Mouse (Mus musculus): ENCODE measurements around the gene Olfr65. TPM values are rescaled to one million over a fixed set of nuclear protein-coding genes. Genes with fewer than 3 reads are reported as not detected.

The Olfr65 gene
- polyA plus RNA-seq (2016; fragmentation: Nextera tagmentation; extraction: Ambion mirVana), result not detected in 2 replicates

- Histone ChIP-seq H3K27ac (replicated peaks) (no peak within 1 kb of the TSS), H3K36me3 (no peaks in the 10 kb centered on the region), H3K27me3 (no peaks in the 10 kb centered on the region), H3K4me3 (no peak within 1 kb of the TSS), H3K9me3 (no peaks in the 10 kb centered on the region), H3K4me1 (no peaks in the 10 kb centered on the region), H3K4me2 (replicated peaks) (no peak within 1 kb of the TSS), H3K9ac (replicated peaks) (no peak within 1 kb of the TSS)
- 74% methylated on average over 2 of the region's 2 CpGs for WGBS
- ATAC-seq (ENCODE audit: low FRiP score, low read depth), result no peak
Measured at GRCm38 (mm10) chr7:103903187-103903586, at the start of gene Olfr65. Olfr65 (plus strand) TSS chr7:103903487.

GRCm38 (mm10) chr7:103854669-103855068 lies 48.6 kb upstream of the Olfr65 start:
- no peaks in the 10 kb centered on the region for H3K27me3 ChIP-seq
- no peak overlapping the region for H3K4me3 ChIP-seq
- no peak overlapping the region for H3K9ac ChIP-seq (replicated peaks)
- no peak for ATAC-seq (ENCODE audit: low FRiP score, low read depth)
- no peaks in the 10 kb centered on the region for H3K9me3 ChIP-seq
- no peak overlapping the region for H3K27ac ChIP-seq (replicated peaks)
- no peaks in the 10 kb centered on the region for H3K36me3 ChIP-seq
- no peaks in the 10 kb centered on the region for H3K4me1 ChIP-seq
- H3K4me2 ChIP-seq (replicated peaks), result no peak overlapping the region
- 77% methylated on average over 1 of the region's 1 CpGs for WGBS

- H3K4me1 ChIP-seq, result no peaks in the 10 kb centered on the region
- ATAC-seq (ENCODE audit: low FRiP score, low read depth), result no peak
- H3K4me2 ChIP-seq (replicated peaks), result no peak overlapping the region
- WGBS, result 71% methylated on average over 2 of the region's 2 CpGs
- no peak overlapping the region for H3K9ac ChIP-seq (replicated peaks)
- H3K27me3 ChIP-seq, result no peaks in the 10 kb centered on the region
- no peak overlapping the region for H3K27ac ChIP-seq (replicated peaks)
- H3K4me3 ChIP-seq, result no peak overlapping the region
- no peaks in the 10 kb centered on the region for H3K9me3 ChIP-seq
- H3K36me3 ChIP-seq, result no peaks in the 10 kb centered on the region
Measured at GRCm38 (mm10) chr7:103859076-103859475, 44.2 kb upstream of the Olfr65 start.

- WGBS, result 72% methylated on average over 1 of the region's 1 CpGs
- Histone ChIP-seq H3K4me3 (no peak overlapping the region), H3K27ac (replicated peaks) (no peak overlapping the region), H3K36me3 (no peaks in the 10 kb centered on the region), H3K9me3 (no peaks in the 10 kb centered on the region), H3K27me3 (no peaks in the 10 kb centered on the region), H3K9ac (replicated peaks) (no peak overlapping the region), H3K4me1 (no peaks in the 10 kb centered on the region), H3K4me2 (replicated peaks) (no peak overlapping the region)
- ATAC-seq (ENCODE audit: low FRiP score, low read depth), result peak; percentile 56; the same call in 1 of the 2 replicates
Measured at GRCm38 (mm10) chr7:103860855-103861254, 42.4 kb upstream of the Olfr65 start.

GRCm38 (mm10) chr7:103861531-103861930 lies 41.8 kb upstream of the Olfr65 start:
- H3K4me3 ChIP-seq, result no peak overlapping the region
- no peak overlapping the region for H3K4me2 ChIP-seq (replicated peaks)
- H3K27ac ChIP-seq (replicated peaks), result no peak overlapping the region
- no peak for ATAC-seq (ENCODE audit: low FRiP score, low read depth)
- 86% methylated on average over 3 of the region's 3 CpGs for WGBS
- no peaks in the 10 kb centered on the region for H3K4me1 ChIP-seq
- no peaks in the 10 kb centered on the region for H3K27me3 ChIP-seq
- no peaks in the 10 kb centered on the region for H3K9me3 ChIP-seq
- no peak overlapping the region for H3K9ac ChIP-seq (replicated peaks)
- H3K36me3 ChIP-seq, result no peaks in the 10 kb centered on the region

GRCm38 (mm10) chr7:103865716-103866115 lies 37.6 kb upstream of the Olfr65 start:
- Histone ChIP-seq H3K4me2 (replicated peaks) (no peak overlapping the region), H3K9me3 (no peaks in the 10 kb centered on the region), H3K4me1 (no peaks in the 10 kb centered on the region), H3K27ac (replicated peaks) (no peak overlapping the region), H3K9ac (replicated peaks) (no peak overlapping the region), H3K4me3 (no peak overlapping the region), H3K27me3 (no peaks in the 10 kb centered on the region), H3K36me3 (no peaks in the 10 kb centered on the region)
- ATAC-seq (ENCODE audit: low FRiP score, low read depth), result no peak

GRCm38 (mm10) chr7:103870667-103871066 lies 32.6 kb upstream of the Olfr65 start:
- ATAC-seq (ENCODE audit: low FRiP score, low read depth), result no peak
- H3K36me3 ChIP-seq, result no peaks in the 10 kb centered on the region
- H3K4me3 ChIP-seq, result no peak overlapping the region
- H3K9me3 ChIP-seq, result no peaks in the 10 kb centered on the region
- no peak overlapping the region for H3K27ac ChIP-seq (replicated peaks)
- no peak overlapping the region for H3K4me2 ChIP-seq (replicated peaks)
- no peaks in the 10 kb centered on the region for H3K4me1 ChIP-seq
- no peak overlapping the region for H3K9ac ChIP-seq (replicated peaks)
- H3K27me3 ChIP-seq, result no peaks in the 10 kb centered on the region

GRCm38 (mm10) chr7:103873064-103873463 lies 30.2 kb upstream of the Olfr65 start:
- no peaks in the 10 kb centered on the region for H3K9me3 ChIP-seq
- no peak overlapping the region for H3K9ac ChIP-seq (replicated peaks)
- no peak overlapping the region for H3K4me3 ChIP-seq
- H3K4me1 ChIP-seq, result no peaks in the 10 kb centered on the region
- H3K27ac ChIP-seq (replicated peaks), result no peak overlapping the region
- H3K36me3 ChIP-seq, result no peaks in the 10 kb centered on the region
- no peaks in the 10 kb centered on the region for H3K27me3 ChIP-seq
- WGBS, result 12% methylated on average over 1 of the region's 1 CpGs
- no peak overlapping the region for H3K4me2 ChIP-seq (replicated peaks)
- ATAC-seq (ENCODE audit: low FRiP score, low read depth), result no peak

GRCm38 (mm10) chr7:103874451-103874850 lies 28.8 kb upstream of the Olfr65 start:
- no peak overlapping the region for H3K9ac ChIP-seq (replicated peaks)
- no peak for ATAC-seq (ENCODE audit: low FRiP score, low read depth)
- no peak overlapping the region for H3K27ac ChIP-seq (replicated peaks)
- no peak overlapping the region for H3K4me3 ChIP-seq
- no peak overlapping the region for H3K4me2 ChIP-seq (replicated peaks)
- H3K4me1 ChIP-seq, result no peaks in the 10 kb centered on the region
- H3K27me3 ChIP-seq, result no peaks in the 10 kb centered on the region
- no peaks in the 10 kb centered on the region for H3K9me3 ChIP-seq
- H3K36me3 ChIP-seq, result no peaks in the 10 kb centered on the region
- WGBS, result 53% methylated on average over 5 of the region's 5 CpGs

- WGBS, result 84% methylated on average over 2 of the region's 2 CpGs
- Histone ChIP-seq H3K4me3 (no peak overlapping the region), H3K27ac (replicated peaks) (no peak overlapping the region), H3K9me3 (no peaks in the 10 kb centered on the region), H3K36me3 (no peaks in the 10 kb centered on the region), H3K4me2 (replicated peaks) (no peak overlapping the region), H3K27me3 (no peaks in the 10 kb centered on the region), H3K9ac (replicated peaks) (no peak overlapping the region), H3K4me1 (no peaks in the 10 kb centered on the region)
- ATAC-seq (ENCODE audit: low FRiP score, low read depth), result no peak
Measured at GRCm38 (mm10) chr7:103877093-103877492, 26.2 kb upstream of the Olfr65 start.

GRCm38 (mm10) chr7:103886152-103886551 lies 17.1 kb upstream of the Olfr65 start, which contains the start of gene Olfr66:
Olfr66 (minus strand) TSS chr7:103886252.
- H3K4me2 ChIP-seq (replicated peaks), result no peak within 1 kb of the TSS
- no peak within 1 kb of the TSS for H3K9ac ChIP-seq (replicated peaks)
- H3K27ac ChIP-seq (replicated peaks), result no peak within 1 kb of the TSS
- H3K27me3 ChIP-seq, result no peaks in the 10 kb centered on the region
- no peak for ATAC-seq (ENCODE audit: low FRiP score, low read depth)
- no peaks in the 10 kb centered on the region for H3K36me3 ChIP-seq
- no peaks in the 10 kb centered on the region for H3K4me1 ChIP-seq
- H3K4me3 ChIP-seq, result no peak within 1 kb of the TSS
- no peaks in the 10 kb centered on the region for H3K9me3 ChIP-seq

- WGBS, result 71% methylated on average over 1 of the region's 1 CpGs
- Histone ChIP-seq H3K4me2 (replicated peaks) (no peak within 1 kb of the TSS), H3K27me3 (no peaks in the 10 kb centered on the region), H3K4me3 (no peak within 1 kb of the TSS), H3K27ac (replicated peaks) (no peak within 1 kb of the TSS), H3K4me1 (no peaks in the 10 kb centered on the region), H3K9ac (replicated peaks) (no peak within 1 kb of the TSS), H3K9me3 (no peaks in the 10 kb centered on the region), H3K36me3 (no peaks in the 10 kb centered on the region)
- ATAC-seq (ENCODE audit: low FRiP score, low read depth), result no peak
Measured at GRCm38 (mm10) chr7:103894385-103894784, 8.9 kb upstream of the Olfr65 start, which contains the start of gene Olfr64. Olfr64 (minus strand) TSS chr7:103894485.

GRCm38 (mm10) chr7:103910047-103910446 lies 6.8 kb downstream of the Olfr65 start:
- ATAC-seq (ENCODE audit: low FRiP score, low read depth), result no peak
- H3K36me3 ChIP-seq, result no peaks in the 10 kb centered on the region
- WGBS, result 49% methylated on average over 3 of the region's 3 CpGs

More at GRCm38 (mm10) chr7:103910047-103910446, 6.8 kb downstream of the Olfr65 start:
- no peaks in the 10 kb centered on the region for H3K9me3 ChIP-seq
- H3K4me2 ChIP-seq (replicated peaks), result no peak overlapping the region
- no peaks in the 10 kb centered on the region for H3K27me3 ChIP-seq
- no peaks in the 10 kb centered on the region for H3K4me1 ChIP-seq
- no peak overlapping the region for H3K4me3 ChIP-seq
- H3K9ac ChIP-seq (replicated peaks), result no peak overlapping the region
- H3K27ac ChIP-seq (replicated peaks), result no peak overlapping the region
